Mouse (Mus musculus) ES-CJ7 (cell line): ENCODE measurements around the gene Emc10.

ENCODE experiments used
- DNase-seq: peaks from one replicate; pipeline ENCODE4 v3.0.0; 2011; ENCODE audit warnings: low read depth, low spot score

The Emc10 gene

GRCm38 (mm10) chr7:44485572-44486195 lies 10.6 kb downstream of the Emc10 start:
- DNase-seq, result no peak

- peak; percentile 84 for DNase-seq
Measured at GRCm38 (mm10) chr7:44484841-44485571, 11.3 kb downstream of the Emc10 start.

GRCm38 (mm10) chr7:44484109-44484508 lies 12.2 kb downstream of the Emc10 start:
- no peak for DNase-seq

GRCm38 (mm10) chr7:44482836-44483435 lies 13.4 kb downstream of the Emc10 start:
- no peak for DNase-seq

GRCm38 (mm10) chr7:44475046-44475614 lies 21.2 kb downstream of the Emc10 start:
- no peak for DNase-seq

GRCm38 (mm10) chr7:44474419-44474818 lies 21.9 kb downstream of the Emc10 start:
- no peak for DNase-seq

GRCm38 (mm10) chr7:44472961-44473646 lies 23.2 kb downstream of the Emc10 start:
- no peak for DNase-seq

- DNase-seq, result no peak
Measured at GRCm38 (mm10) chr7:44472558-44472885, 23.8 kb downstream of the Emc10 start.

GRCm38 (mm10) chr7:44471880-44472557 lies 24.3 kb downstream of the Emc10 start:
- no peak for DNase-seq

- no peak for DNase-seq
Measured at GRCm38 (mm10) chr7:44470696-44471612, 25.4 kb downstream of the Emc10 start.

GRCm38 (mm10) chr7:44469677-44470675 lies 26.4 kb downstream of the Emc10 start:
- no peak for DNase-seq

GRCm38 (mm10) chr7:44468644-44469285 lies 27.6 kb downstream of the Emc10 start:
- DNase-seq, result no peak

GRCm38 (mm10) chr7:44467811-44468411 lies 28.4 kb downstream of the Emc10 start, which contains the start of gene Josd2:
TSS of gene Josd2 (plus strand) at chr7:44467980.
- peak; percentile 99 for DNase-seq

- no peak for DNase-seq
Measured at GRCm38 (mm10) chr7:44466888-44467311, 29.4 kb downstream of the Emc10 start.

- DNase-seq, result no peak
Measured at GRCm38 (mm10) chr7:44466006-44466887, 30.1 kb downstream of the Emc10 start.

- DNase-seq, result no peak
Measured at GRCm38 (mm10) chr7:44465111-44465510, 31.2 kb downstream of the Emc10 start, which contains the start of gene Aspdh. TSS of gene Aspdh (plus strand) at chr7:44465391.

GRCm38 (mm10) chr7:44464511-44464910 lies 31.8 kb downstream of the Emc10 start:
- DNase-seq, result peak; percentile 20
